Mouse (Mus musculus) megakaryocyte-erythroid progenitor cell, adult 5-6 weeks (primary cell): ENCODE data around the gene Rhox1. TPM values are rescaled to one million over a fixed set of nuclear protein-coding genes. Genes with fewer than 3 reads are reported as not detected.
A peak's percentile ranks its signal among the peaks of the same experiment; 100 is the strongest.
"Not testable (repeated sequence)": the region's sequence is repeated elsewhere in the genome, so short reads cannot be mapped to it uniquely, and the experiment has no call there.

Experiments used
- ATAC-seq: replicated peaks from 2 replicates; pipeline ENCODE4 v1.8.0; 2016; ENCODE audit warnings: mild to moderate bottlenecking, inconsistent platforms; ENCODE audit not compliant: severe bottlenecking, poor library complexity, low FRiP score, low TSS enrichment
- total RNA-seq, 2 experiments: library from RNA; stranded (forward) in 1 of 2; stranded (reverse) in 1 of 2; fragments of 200-1000, 215-1000 nt in 1 of 2; fragments of >200 nt in 1 of 2; fragmentation: Nextera tagmentation in 1 of 2; gene quantifications; 2 replicates each; pipeline ENCODE4 v1.2.3; 2014 to 2017

Gene Rhox1
- total RNA-seq (2014; fragmentation: Nextera tagmentation), result not detected in 2 replicates
- not detected in 2 replicates for total RNA-seq (2017)

- ATAC-seq, result not testable (repeated sequence)
Observed at GRCm38 (mm10) chrX:37222158-37222557, at the start of gene Rhox1. Gene Rhox1, minus strand, starts transcription at chrX:37222258.

GRCm38 (mm10) chrX:37265038-37265437 is 43.0 kb upstream of the Rhox1 start, which contains the start of gene Rhox4a:
Gene Rhox4a, plus strand, starts transcription at chrX:37265338.
- ATAC-seq, result not testable (repeated sequence)

- not testable (repeated sequence) for ATAC-seq
Observed at GRCm38 (mm10) chrX:37249619-37250018, 27.6 kb upstream of the Rhox1 start, which contains the start of gene Rhox3a. Gene Rhox3a, plus strand, starts transcription at chrX:37249919.

- ATAC-seq, result not testable (repeated sequence)
Observed at GRCm38 (mm10) chrX:37244676-37245075, 22.6 kb upstream of the Rhox1 start, which contains the start of gene Rhox2a. Gene Rhox2a, plus strand, starts transcription at chrX:37244976.

- no peak for ATAC-seq
Observed at GRCm38 (mm10) chrX:37210941-37211340, 11.1 kb downstream of the Rhox1 start, which contains the start of gene Gm9. Gene Gm9, minus strand, starts transcription at chrX:37211041.

GRCm38 (mm10) chrX:37198676-37199075 is 23.4 kb downstream of the Rhox1 start:
- ATAC-seq, result no peak

- no peak; the same call in 1 of the 2 replicates for ATAC-seq
Observed at GRCm38 (mm10) chrX:37191744-37192379, 30.2 kb downstream of the Rhox1 start.

- ATAC-seq, result peak; percentile 92
Observed at GRCm38 (mm10) chrX:37191105-37191743, 30.8 kb downstream of the Rhox1 start, which contains the start of the genes Ndufa1 and Rnf113a1. Gene Ndufa1, minus strand, starts transcription at chrX:37191163. Gene Rnf113a1, plus strand, starts transcription at chrX:37191245.

GRCm38 (mm10) chrX:37190755-37191104 is 31.3 kb downstream of the Rhox1 start:
- no peak for ATAC-seq

- ATAC-seq, result not testable (repeated sequence)
Observed at GRCm38 (mm10) chrX:37184401-37184800, 37.7 kb downstream of the Rhox1 start.

GRCm38 (mm10) chrX:37168742-37169141 is 53.3 kb downstream of the Rhox1 start, which contains the start of gene Akap14:
Gene Akap14, minus strand, starts transcription at chrX:37168842.
- no peak for ATAC-seq

- peak; percentile 87 for ATAC-seq
Observed at GRCm38 (mm10) chrX:37167085-37167484, 55.0 kb downstream of the Rhox1 start.

Other genes with a start within 250 kb of the Rhox1 start
- gene Sept6, start 230.5 kb downstream of the Rhox1 start, total RNA-seq (2014; fragmentation: Nextera tagmentation), result 15.5 TPM in 2 replicates
- gene Sept6, start 230.5 kb downstream of the Rhox1 start, total RNA-seq (2017), result 19.9 and 27.3 TPM in 2 replicates
- gene Sowahd, start 173.4 kb downstream of the Rhox1 start, total RNA-seq (2014; fragmentation: Nextera tagmentation), result not detected in 2 replicates
- not detected in 2 replicates for gene Sowahd, start 173.4 kb downstream of the Rhox1 start, total RNA-seq (2017)
- 2,164 and 2,516 TPM in 2 replicates for gene Rpl39, start 136.9 kb downstream of the Rhox1 start, total RNA-seq (2014; fragmentation: Nextera tagmentation)
- gene Rpl39, start 136.9 kb downstream of the Rhox1 start, total RNA-seq (2017), result 4,522 and 6,227 TPM in 2 replicates
- gene Upf3b, start 111.9 kb downstream of the Rhox1 start, total RNA-seq (2014; fragmentation: Nextera tagmentation), result 43.4 and 80.8 TPM in 2 replicates
- 87.5 and 105 TPM in 2 replicates for gene Upf3b, start 111.9 kb downstream of the Rhox1 start, total RNA-seq (2017)
- 20.1 and 22.4 TPM in 2 replicates for gene Nkap, start 95.5 kb downstream of the Rhox1 start, total RNA-seq (2014; fragmentation: Nextera tagmentation)
- gene Nkap, start 95.5 kb downstream of the Rhox1 start, total RNA-seq (2017), result 45.9 and 70.9 TPM in 2 replicates
- not detected in 2 replicates for gene Akap14, start 53.4 kb downstream of the Rhox1 start, total RNA-seq (2014; fragmentation: Nextera tagmentation)
- gene Akap14, start 53.4 kb downstream of the Rhox1 start, total RNA-seq (2017), result not detected in 2 replicates
- gene Ndufa1, start 31.1 kb downstream of the Rhox1 start, total RNA-seq (2014; fragmentation: Nextera tagmentation), result 231 and 296 TPM in 2 replicates
- gene Ndufa1, start 31.1 kb downstream of the Rhox1 start, total RNA-seq (2017), result 114 and 134 TPM in 2 replicates
- 5.7 and 7.4 TPM in 2 replicates for gene Rnf113a1, start 31.0 kb downstream of the Rhox1 start, total RNA-seq (2014; fragmentation: Nextera tagmentation)
- 0.80 and 4.4 TPM in 2 replicates for gene Rnf113a1, start 31.0 kb downstream of the Rhox1 start, total RNA-seq (2017)
- not detected in 2 replicates for gene Gm9, start 11.2 kb downstream of the Rhox1 start, total RNA-seq (2014; fragmentation: Nextera tagmentation)
- not detected in 2 replicates for gene Gm9, start 11.2 kb downstream of the Rhox1 start, total RNA-seq (2017)
- gene Rhox2a, start 22.7 kb upstream of the Rhox1 start, total RNA-seq (2014; fragmentation: Nextera tagmentation), result not detected in 2 replicates
- not detected in 2 replicates for gene Rhox2a, start 22.7 kb upstream of the Rhox1 start, total RNA-seq (2017)
- gene Rhox3a, start 27.7 kb upstream of the Rhox1 start, total RNA-seq (2014; fragmentation: Nextera tagmentation), result not detected in 2 replicates
- not detected in 2 replicates for gene Rhox3a, start 27.7 kb upstream of the Rhox1 start, total RNA-seq (2017)
- gene Rhox4a, start 43.1 kb upstream of the Rhox1 start, total RNA-seq (2014; fragmentation: Nextera tagmentation), result not detected in 2 replicates
- not detected in 2 replicates for gene Rhox4a, start 43.1 kb upstream of the Rhox1 start, total RNA-seq (2017)
- gene Rhox3a2, start 157.8 kb upstream of the Rhox1 start, total RNA-seq (2014; fragmentation: Nextera tagmentation), result not detected in 2 replicates
- gene Rhox3a2, start 157.8 kb upstream of the Rhox1 start, total RNA-seq (2017), result not detected in 2 replicates
- gene Rhox4a2, start 168.6 kb upstream of the Rhox1 start, total RNA-seq (2014; fragmentation: Nextera tagmentation), result not detected in 2 replicates
- not detected in 2 replicates for gene Rhox4a2, start 168.6 kb upstream of the Rhox1 start, total RNA-seq (2017)
- gene Rhox2b, start 189.8 kb upstream of the Rhox1 start, total RNA-seq (2014; fragmentation: Nextera tagmentation), result not detected in 2 replicates
- not detected in 2 replicates for gene Rhox2b, start 189.8 kb upstream of the Rhox1 start, total RNA-seq (2017)
- not detected in 2 replicates for gene Rhox4b, start 210.2 kb upstream of the Rhox1 start, total RNA-seq (2014; fragmentation: Nextera tagmentation)
- gene Rhox4b, start 210.2 kb upstream of the Rhox1 start, total RNA-seq (2017), result not detected in 2 replicates
- not detected in 2 replicates for gene Rhox2c, start 231.4 kb upstream of the Rhox1 start, total RNA-seq (2014; fragmentation: Nextera tagmentation)
- not detected in 2 replicates for gene Rhox2c, start 231.4 kb upstream of the Rhox1 start, total RNA-seq (2017)
- gene Rhox3c, start 236.3 kb upstream of the Rhox1 start, total RNA-seq (2014; fragmentation: Nextera tagmentation), result not detected in 2 replicates
- gene Rhox3c, start 236.3 kb upstream of the Rhox1 start, total RNA-seq (2017), result not detected in 2 replicates